Mouse (Mus musculus): ENCODE results near the gene Krtap13.
"Not testable (repeated sequence)": the region's sequence is repeated elsewhere in the genome, so short reads cannot be mapped to it uniquely, and the experiment has no call there.

Krtap13 gene

GRCm38 (mm10) chr16:88751535-88751934 is at the start of gene Krtap13:
Gene Krtap13 (minus strand): TSS chr16:88751635.
- DNase-seq (ENCODE audit: low read depth) = not testable (repeated sequence)

- DNase-seq (ENCODE audit: low read depth) = no peak
Observed at GRCm38 (mm10) chr16:88786786-88787185, 35.4 kb upstream of the Krtap13 start.

- DNase-seq (ENCODE audit: low read depth) = no peak
Observed at GRCm38 (mm10) chr16:88777596-88777995, 26.2 kb upstream of the Krtap13 start, which contains the start of gene Gm5965. Gene Gm5965 (plus strand): TSS chr16:88777896.

GRCm38 (mm10) chr16:88774106-88774505 is 22.7 kb upstream of the Krtap13 start, which contains the start of gene 2310057N15Rik:
Gene 2310057N15Rik (minus strand): TSS chr16:88774206.
- DNase-seq (ENCODE audit: low read depth) = no peak

GRCm38 (mm10) chr16:88758547-88758946 is 7.1 kb upstream of the Krtap13 start, which contains the start of gene 2310034C09Rik:
Gene 2310034C09Rik (plus strand): TSS chr16:88758847.
- not testable (repeated sequence) for DNase-seq (ENCODE audit: low read depth)

- no peak for DNase-seq (ENCODE audit: low read depth)
Observed at GRCm38 (mm10) chr16:88747943-88748342, 3.5 kb downstream of the Krtap13 start.

- no peak for DNase-seq (ENCODE audit: low read depth)
Observed at GRCm38 (mm10) chr16:88744750-88745340, 6.6 kb downstream of the Krtap13 start.

- DNase-seq (ENCODE audit: low read depth) = no peak
Observed at GRCm38 (mm10) chr16:88735391-88735790, 16.0 kb downstream of the Krtap13 start.

GRCm38 (mm10) chr16:88728812-88729275 is 22.6 kb downstream of the Krtap13 start, which contains the start of gene Krtap13-1:
Gene Krtap13-1 (plus strand): TSS chr16:88728862.
- DNase-seq (ENCODE audit: low read depth) = no peak

GRCm38 (mm10) chr16:88720031-88720430 is 31.4 kb downstream of the Krtap13 start:
- no peak for DNase-seq (ENCODE audit: low read depth)

- no peak for DNase-seq (ENCODE audit: low read depth)
Observed at GRCm38 (mm10) chr16:88716549-88716948, 34.9 kb downstream of the Krtap13 start.

- no peak for DNase-seq (ENCODE audit: low read depth)
Observed at GRCm38 (mm10) chr16:88711245-88711644, 40.2 kb downstream of the Krtap13 start.

GRCm38 (mm10) chr16:88710757-88711156 is 40.7 kb downstream of the Krtap13 start:
- DNase-seq (ENCODE audit: low read depth) = no peak

GRCm38 (mm10) chr16:88707496-88708012 is 43.9 kb downstream of the Krtap13 start, which contains the start of gene 2310061N02Rik:
Gene 2310061N02Rik (minus strand): TSS chr16:88707962.
- no peak for DNase-seq (ENCODE audit: low read depth)

- DNase-seq (ENCODE audit: low read depth) = peak; percentile 3
Observed at GRCm38 (mm10) chr16:88701072-88701864, 50.2 kb downstream of the Krtap13 start.
